Mouse (Mus musculus) liver, embryonic 15.5 days (tissue): ENCODE measurements around the gene Tmem256. TPM values are rescaled to one million over a fixed set of nuclear protein-coding genes. Genes with fewer than 3 reads are reported as not detected.

ENCODE experiments used
- ATAC-seq: fragments of 200-750 bp; cut with Nextera tagmentation; 2 replicates; pipeline ENCODE4 v1.8.0; 2017; ENCODE audit warnings: moderate number of reproducible peaks, mild to moderate bottlenecking, moderate library complexity; ENCODE audit not compliant: insufficient read depth
- H3K27ac ChIP-seq: fragments of 300-500 bp; sonication (generic); replicated peaks from 2 replicates; pipeline ENCODE4 v1.5.1; 2015; ENCODE audit warnings: mild to moderate bottlenecking, inconsistent platforms
- H3K27me3 ChIP-seq: fragments of 300-500 bp; sonication (generic); 2 replicates; pipeline ENCODE4 v1.6.1; 2015; ENCODE audit warnings: mild to moderate bottlenecking, inconsistent platforms
- H3K36me3 ChIP-seq: fragments of 300-500 bp; sonication (generic); replicated peaks from 2 replicates; pipeline ENCODE4 v1.6.1; 2015; ENCODE audit warnings: moderate library complexity, mild to moderate bottlenecking, inconsistent platforms
- H3K4me1 ChIP-seq: fragments of 300-500 bp; sonication (generic); replicated peaks from 2 replicates; pipeline ENCODE4 v1.6.1; 2015; ENCODE audit warnings: inconsistent platforms
- H3K4me2 ChIP-seq: fragments of 300-500 bp; sonication (generic); 2 replicates; pipeline ENCODE4 v1.6.1; 2015; ENCODE audit warnings: moderate library complexity, mild to moderate bottlenecking, inconsistent platforms
- H3K4me3 ChIP-seq: fragments of 300-500 bp; sonication (generic); replicated peaks from 2 replicates; pipeline ENCODE4 v1.5.1; 2015; ENCODE audit warnings: mild to moderate bottlenecking, inconsistent platforms
- H3K9ac ChIP-seq: fragments of 300-500 bp; sonication (generic); 2 replicates; pipeline ENCODE4 v1.6.1; 2015; ENCODE audit warnings: moderate library complexity, mild to moderate bottlenecking, inconsistent platforms
- H3K9me3 ChIP-seq: fragments of 300-500 bp; sonication (generic); replicated peaks from 2 replicates; pipeline ENCODE4 v1.6.1; 2016; ENCODE audit warnings: inconsistent platforms
- WGBS: fragments of 180-500 bp; shearing (Covaris S2); methylation state at CpG from one replicate; pipeline ENCODE4 v1.1.7; 2015; ENCODE audit warnings: mixed read lengths; ENCODE audit not compliant: insufficient replicate concordance; 5-methylcytosine and 5-hydroxymethylcytosine counted together
- polyA plus RNA-seq: library from polyadenylated mRNA; unstranded; fragments of >200 nt; fragmentation: Nextera tagmentation; extraction: Ambion mirVana; gene quantifications from 2 replicates; pipeline ENCODE4 v1.2.1, GENCODE M21; 2015

The Tmem256 gene
- polyA plus RNA-seq = 336 and 387 TPM in 2 replicates

- WGBS = under 1% methylated on average over 34 of the region's 34 CpGs
- 0 out of 2 replicates have a peak, but pooled peaks cover 4% of the 10 kb centered on the region for H3K36me3 ChIP-seq
- peak within 1 kb of the TSS; percentile 81 for H3K9ac ChIP-seq
- H3K27ac ChIP-seq = peak within 1 kb of the TSS; percentile 92
- peak; percentile 89 for ATAC-seq
- H3K4me3 ChIP-seq = peak within 1 kb of the TSS; percentile 78
- H3K27me3 ChIP-seq = peaks cover 48% of the 10 kb centered on the region
- peak within 1 kb of the TSS; percentile 95 for H3K4me2 ChIP-seq
- peaks cover 72% of the 10 kb centered on the region for H3K4me1 ChIP-seq
- no peaks in the 10 kb centered on the region for H3K9me3 ChIP-seq
These were observed at the start of gene Tmem256 for GRCm38 (mm10) chr11:69837952-69838713. Gene Tmem256 (plus strand): TSS chr11:69838514.

- no peaks in the 10 kb centered on the region for H3K36me3 ChIP-seq
- no peak overlapping the region for H3K4me2 ChIP-seq
- no peak overlapping the region for H3K4me3 ChIP-seq
- peaks cover 43% of the 10 kb centered on the region for H3K27me3 ChIP-seq
- WGBS = 51% methylated on average over 5 of the region's 5 CpGs
- 0 out of 2 replicates have a peak, but pooled peaks have one; percentile 10 for ATAC-seq
- no peak overlapping the region for H3K9ac ChIP-seq
- H3K27ac ChIP-seq = no peak overlapping the region
- peaks cover 12% of the 10 kb centered on the region for H3K4me1 ChIP-seq
- H3K9me3 ChIP-seq = no peaks in the 10 kb centered on the region
These were observed 48.9 kb upstream of the Tmem256 start for GRCm38 (mm10) chr11:69789431-69789830.

GRCm38 (mm10) chr11:69791420-69791819, 46.9 kb upstream of the Tmem256 start:
- Histone ChIP-seq H3K4me2 (no peak overlapping the region), H3K9me3 (no peaks in the 10 kb centered on the region), H3K27ac (no peak overlapping the region), H3K4me3 (no peak overlapping the region), H3K27me3 (peaks cover 54% of the 10 kb centered on the region), H3K36me3 (no peaks in the 10 kb centered on the region), H3K9ac (no peak overlapping the region), H3K4me1 (peaks cover 17% of the 10 kb centered on the region)
- no peak for ATAC-seq
- 52% methylated on average over 5 of the region's 5 CpGs for WGBS

DNA sequence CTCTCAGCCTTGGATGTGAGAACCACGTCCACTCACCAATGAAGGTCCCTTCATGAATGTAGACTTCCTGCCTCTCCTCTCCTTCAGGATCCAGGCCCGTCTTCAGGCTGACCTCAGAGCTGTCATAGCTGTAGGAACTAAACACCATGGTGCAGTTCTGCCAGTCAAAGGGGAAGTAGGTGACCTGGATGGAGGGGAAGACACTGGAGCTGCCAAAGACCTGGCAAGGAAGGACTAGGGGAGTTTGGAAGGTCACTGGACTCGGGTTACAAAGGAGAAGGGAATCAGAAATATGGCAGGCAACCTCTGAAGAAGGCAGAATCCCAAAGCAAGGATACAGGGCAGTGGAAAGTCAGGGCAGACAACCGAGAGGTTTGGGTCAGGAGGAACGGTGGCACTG, 44.9 kb upstream of the Tmem256 start:
- H3K4me2 ChIP-seq = no peak overlapping the region
- peaks cover 70% of the 10 kb centered on the region for H3K27me3 ChIP-seq
- WGBS = 36% methylated on average over 5 of the region's 5 CpGs
- no peak overlapping the region for H3K9ac ChIP-seq
- no peaks in the 10 kb centered on the region for H3K36me3 ChIP-seq
- ATAC-seq = no peak
- H3K27ac ChIP-seq = no peak overlapping the region
- H3K9me3 ChIP-seq = no peaks in the 10 kb centered on the region
- peaks cover 14% of the 10 kb centered on the region for H3K4me1 ChIP-seq
- H3K4me3 ChIP-seq = no peak overlapping the region

DNA sequence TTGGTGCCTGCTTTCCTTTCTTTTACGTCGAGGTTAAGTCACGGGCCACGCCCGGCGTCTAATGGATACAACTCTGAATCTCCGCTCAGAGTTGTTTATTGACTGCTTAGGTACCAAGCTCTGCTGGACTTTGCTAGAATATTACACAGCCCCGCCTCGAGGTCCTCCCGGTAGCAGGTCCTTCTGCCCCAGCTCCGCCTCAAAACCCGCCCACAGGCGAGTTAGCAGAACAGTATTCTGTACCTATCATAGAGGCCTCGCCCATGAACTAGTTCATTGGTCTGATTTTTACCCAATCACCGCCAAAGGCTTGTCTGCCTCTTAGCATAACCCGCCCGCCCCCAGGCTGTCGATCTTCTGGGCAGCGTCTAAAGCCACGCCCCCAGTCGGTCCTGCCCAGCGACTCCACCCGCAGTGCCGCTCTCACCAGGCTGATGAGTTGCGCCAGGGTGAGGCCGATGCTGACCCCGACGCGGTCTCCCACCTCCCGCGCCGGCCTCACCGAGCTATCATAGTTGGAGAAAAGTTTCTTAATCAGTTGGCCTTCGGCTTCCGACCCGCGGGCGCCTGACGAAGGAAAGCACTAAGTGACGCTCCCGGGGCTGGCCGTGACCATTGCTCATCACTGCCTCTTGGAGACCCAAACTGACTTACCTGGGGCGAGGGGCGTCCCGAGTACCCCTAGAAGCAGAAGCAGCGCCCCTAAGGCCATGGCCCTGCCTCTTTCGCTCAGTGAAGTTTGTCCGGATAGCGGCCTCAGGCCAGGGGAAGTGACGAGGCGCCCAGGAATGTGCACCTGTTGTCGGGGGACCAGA, 42.9 kb upstream of the Tmem256 start, which contains the start of gene Chrnb1:
TSS of gene Chrnb1 (minus strand) at position 776 of the 815 bp plus-strand sequence.
- H3K36me3 ChIP-seq = no peaks in the 10 kb centered on the region
- peaks cover 19% of the 10 kb centered on the region for H3K4me1 ChIP-seq
- WGBS = under 1% methylated on average over 52 of the region's 52 CpGs
- no peaks in the 10 kb centered on the region for H3K9me3 ChIP-seq
- peak within 1 kb of the TSS; percentile 58 for H3K4me3 ChIP-seq
- ATAC-seq = peak; percentile 99
- peak within 1 kb of the TSS; percentile 94 for H3K4me2 ChIP-seq
- H3K27me3 ChIP-seq = peaks cover 79% of the 10 kb centered on the region
- peak within 1 kb of the TSS; percentile 35 for H3K27ac ChIP-seq
- H3K9ac ChIP-seq = peak within 1 kb of the TSS; percentile 54

GRCm38 (mm10) chr11:69795983-69796435, 42.3 kb upstream of the Tmem256 start:
- peaks cover 25% of the 10 kb centered on the region for H3K4me1 ChIP-seq
- H3K27ac ChIP-seq = no peak overlapping the region; the same call in 1 of the 2 replicates
- H3K9me3 ChIP-seq = no peaks in the 10 kb centered on the region
- 4% methylated on average over 13 of the region's 13 CpGs for WGBS
- ATAC-seq = no peak
- peaks cover 85% of the 10 kb centered on the region for H3K27me3 ChIP-seq
- H3K36me3 ChIP-seq = no peaks in the 10 kb centered on the region
- H3K9ac ChIP-seq = peak overlapping the region; percentile 54
- H3K4me3 ChIP-seq = peak overlapping the region; percentile 58
- peak overlapping the region; percentile 94 for H3K4me2 ChIP-seq

GRCm38 (mm10) chr11:69797924-69798323, 40.4 kb upstream of the Tmem256 start:
- H3K27me3 ChIP-seq = peaks cover 90% of the 10 kb centered on the region
- H3K4me1 ChIP-seq = peaks cover 42% of the 10 kb centered on the region
- H3K4me3 ChIP-seq = no peak overlapping the region
- H3K9me3 ChIP-seq = no peaks in the 10 kb centered on the region
- H3K4me2 ChIP-seq = no peak overlapping the region
- no peak for ATAC-seq
- H3K27ac ChIP-seq = no peak overlapping the region
- H3K36me3 ChIP-seq = no peaks in the 10 kb centered on the region
- no peak overlapping the region for H3K9ac ChIP-seq
- 72% methylated on average over 7 of the region's 7 CpGs for WGBS

GRCm38 (mm10) chr11:69799394-69800137, 38.7 kb upstream of the Tmem256 start:
- Histone ChIP-seq H3K27me3 (peaks cover 92% of the 10 kb centered on the region), H3K4me1 (peaks cover 59% of the 10 kb centered on the region), H3K4me2 (peak overlapping the region; percentile 51; the same call in 1 of the 2 replicates), H3K27ac (no peak overlapping the region), H3K4me3 (no peak overlapping the region), H3K9me3 (no peaks in the 10 kb centered on the region), H3K9ac (no peak overlapping the region), H3K36me3 (no peaks in the 10 kb centered on the region)
- 34% methylated on average over 12 of the region's 12 CpGs for WGBS
- ATAC-seq = no peak

GRCm38 (mm10) chr11:69800138-69800391, 38.2 kb upstream of the Tmem256 start:
- under 1% methylated on average over 11 of the region's 11 CpGs for WGBS
- no peak overlapping the region for H3K27ac ChIP-seq

DNA sequence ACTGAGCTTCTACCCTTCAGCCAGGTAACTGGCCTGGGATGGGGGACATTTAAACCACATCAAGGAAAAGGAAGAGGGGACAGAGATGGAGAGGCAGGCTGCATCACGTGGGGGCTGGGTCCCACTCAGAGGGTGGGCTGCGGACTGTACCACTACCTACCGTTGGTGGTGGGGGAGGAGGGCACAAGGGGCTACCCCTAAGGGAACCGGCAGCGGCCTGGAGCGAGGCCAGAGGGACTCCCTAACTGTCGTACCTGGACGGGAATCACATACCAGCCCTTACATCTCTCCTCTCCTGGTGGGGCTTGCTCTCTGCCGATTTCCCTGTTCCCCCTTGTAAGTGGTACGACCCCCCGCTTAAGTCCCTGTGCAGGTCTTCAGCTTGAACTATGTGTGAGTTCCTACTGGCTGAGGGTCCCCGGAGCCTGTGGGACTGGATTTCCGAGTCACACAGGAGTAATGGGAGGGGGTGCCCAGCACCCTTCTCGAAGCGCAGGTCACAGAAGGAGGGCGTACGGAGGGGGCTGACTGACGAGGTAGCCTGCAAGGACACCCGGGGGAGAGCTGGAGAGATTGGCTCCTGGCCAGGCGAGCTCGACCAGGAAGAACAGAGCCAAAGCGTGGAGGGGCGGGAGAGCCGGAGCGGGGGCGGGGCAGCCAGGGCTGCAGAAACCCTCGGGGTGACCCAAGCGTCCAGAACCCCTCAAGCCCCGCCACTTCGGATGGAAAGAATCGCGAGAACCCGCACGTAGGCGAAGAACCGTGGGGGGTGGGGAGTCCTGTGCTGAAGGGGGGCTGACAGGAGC, 37.7 kb upstream of the Tmem256 start:
- H3K4me2 ChIP-seq = peak overlapping the region; percentile 51
- no peak overlapping the region for H3K9ac ChIP-seq
- under 1% methylated on average over 36 of the region's 36 CpGs for WGBS
- peaks cover 54% of the 10 kb centered on the region for H3K4me1 ChIP-seq
- H3K36me3 ChIP-seq = no peaks in the 10 kb centered on the region
- H3K4me3 ChIP-seq = peak overlapping the region; percentile 27
- peaks cover 100% of the 10 kb centered on the region for H3K27me3 ChIP-seq
- no peaks in the 10 kb centered on the region for H3K9me3 ChIP-seq
- ATAC-seq = no peak
- H3K27ac ChIP-seq = no peak overlapping the region

More at GRCm38 (mm10) chr11:69800138-69800391, 38.2 kb upstream of the Tmem256 start:
- Histone ChIP-seq H3K4me1 (peaks cover 60% of the 10 kb centered on the region), H3K9ac (no peak overlapping the region), H3K4me3 (peak overlapping the region; percentile 27; the same call in 1 of the 2 replicates), H3K36me3 (no peaks in the 10 kb centered on the region), H3K27me3 (peaks cover 97% of the 10 kb centered on the region), H3K4me2 (peak overlapping the region; percentile 51), H3K9me3 (no peaks in the 10 kb centered on the region)
- ATAC-seq = no peak
